Comparison of ENCODE assay signal across 8 mouse cellular contexts in the genomic region with DNA sequence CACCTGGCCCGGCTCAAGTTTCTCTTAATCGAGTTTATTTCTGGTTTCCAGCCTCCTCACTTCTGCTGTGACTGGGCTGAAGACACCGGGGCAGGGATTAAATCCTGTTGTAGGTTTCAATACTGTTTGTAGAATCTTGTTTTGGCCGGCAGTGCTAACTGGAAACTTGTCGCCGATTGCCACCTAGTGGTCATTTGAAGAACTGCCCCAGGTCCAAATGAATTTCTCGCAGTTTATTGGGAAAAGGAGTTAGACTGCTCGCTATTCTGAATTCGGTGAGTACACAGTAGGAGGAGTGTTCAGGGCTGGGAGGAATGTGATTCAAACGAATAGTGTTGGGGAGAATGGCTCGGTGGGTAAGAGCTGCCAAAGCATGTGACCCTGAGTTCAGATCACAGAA. TPM values are rescaled to one million over a fixed set of nuclear protein-coding genes. Genes with fewer than 3 reads are reported as not detected.
DNase-seq lines count a peak whose midpoint lies in the region; ATAC-seq lines count a peak whose summit lies in the region.

No protein-coding gene starts in this region.

- 5% methylated on average over 11 of the region's 11 CpGs for WGBS in hindbrain, embryonic 10.5 days
- 3% methylated on average over 11 of the region's 11 CpGs for whole genome bisulfite sequencing in hindbrain, embryonic 13.5 days
- 3% methylated on average over 11 of the region's 11 CpGs for WGBS in limb, embryonic 12.5 days
- 3% methylated on average over 11 of the region's 11 CpGs for WGBS in midbrain, embryonic 16.5 days

- H3K4me2 ChIP-seq in hindbrain, embryonic 13.5 days, result no peak overlapping the region
- no peak overlapping the region; the same call in 1 of the 2 replicates for H3K4me2 ChIP-seq in limb, embryonic 12.5 days
- H3K4me2 ChIP-seq in midbrain, embryonic 16.5 days (ENCODE audit: low read length), result no peak overlapping the region

- no peaks in the 10 kb centered on the region for H3K36me3 ChIP-seq in hindbrain, embryonic 10.5 days
- no peaks in the 10 kb centered on the region for H3K36me3 ChIP-seq in hindbrain, embryonic 13.5 days
- H3K36me3 ChIP-seq in limb, embryonic 12.5 days, result no peaks in the 10 kb centered on the region
- no peaks in the 10 kb centered on the region for H3K36me3 ChIP-seq in midbrain, embryonic 16.5 days (ENCODE audit: control insufficient read depth, insufficient read depth, low read length)

- peak; percentile 80 for DNase-seq in hindbrain, embryonic 10.5 days (ENCODE audit: low spot score)
- peak; percentile 76 to 86 for DNase-seq in cerebellum, postnatal 4 days (ENCODE audit: low spot score in 2 of 2)
- peak; percentile 65 to 72 for DNase-seq in gastrocnemius, adult 8-10 months (ENCODE audit: low spot score in 2 of 2)
- DNase-seq in kidney, adult 9 months, result peak; percentile 87
- peak; percentile 55 to 79 for DNase-seq in spleen, postnatal 14 days (ENCODE audit: low spot score in 2 of 2)

- H3K9ac ChIP-seq in hindbrain, embryonic 13.5 days, result no peak overlapping the region
- 0 out of 2 replicates have a peak overlapping the region, but pooled peaks have one; percentile 31 for H3K9ac ChIP-seq in limb, embryonic 12.5 days (replicated peaks)
- H3K9ac ChIP-seq in midbrain, embryonic 16.5 days (ENCODE audit: low read depth, low read length), result no peak overlapping the region

- H3K4me1 ChIP-seq in hindbrain, embryonic 10.5 days (replicated peaks), result peaks cover 9% of the 10 kb centered on the region; the same call in 1 of the 2 replicates
- H3K4me1 ChIP-seq in hindbrain, embryonic 13.5 days (replicated peaks), result no peaks in the 10 kb centered on the region
- no peaks in the 10 kb centered on the region for H3K4me1 ChIP-seq in limb, embryonic 12.5 days (replicated peaks)
- no peaks in the 10 kb centered on the region for H3K4me1 ChIP-seq in midbrain, embryonic 16.5 days (ENCODE audit: control insufficient read depth, insufficient read depth, low read length)

- H3K27ac ChIP-seq in hindbrain, embryonic 10.5 days, result no peak overlapping the region
- H3K27ac ChIP-seq in hindbrain, embryonic 13.5 days, result no peak overlapping the region
- H3K27ac ChIP-seq in limb, embryonic 12.5 days, result no peak overlapping the region
- H3K27ac ChIP-seq in midbrain, embryonic 16.5 days (ENCODE audit: low read length), result no peak overlapping the region

- no peak for ATAC-seq in hindbrain, embryonic 13.5 days (ENCODE audit: low FRiP score)
- no peak for ATAC-seq in limb, embryonic 12.5 days (ENCODE audit: insufficient number of reproducible peaks, insufficient read depth, low FRiP score, low TSS enrichment, low read depth)
- ATAC-seq in midbrain, embryonic 16.5 days, result peak; percentile 73; the same call in 1 of the 2 replicates

- no peaks in the 10 kb centered on the region for H3K9me3 ChIP-seq in hindbrain, embryonic 10.5 days
- no peaks in the 10 kb centered on the region for H3K9me3 ChIP-seq in hindbrain, embryonic 13.5 days
- H3K9me3 ChIP-seq in limb, embryonic 12.5 days, result no peaks in the 10 kb centered on the region
- no peaks in the 10 kb centered on the region for H3K9me3 ChIP-seq in midbrain, embryonic 16.5 days (replicated peaks; ENCODE audit: control insufficient read depth, low read length, poor library complexity, severe bottlenecking)

- H3K27me3 ChIP-seq in hindbrain, embryonic 10.5 days (ENCODE audit: insufficient read depth, poor library complexity, severe bottlenecking), result no peaks in the 10 kb centered on the region
- H3K27me3 ChIP-seq in hindbrain, embryonic 13.5 days, result no peaks in the 10 kb centered on the region
- no peaks in the 10 kb centered on the region for H3K27me3 ChIP-seq in limb, embryonic 12.5 days
- no peaks in the 10 kb centered on the region for H3K27me3 ChIP-seq in midbrain, embryonic 16.5 days (ENCODE audit: control insufficient read depth, insufficient read depth, low read depth, low read length)

- no peak overlapping the region for H3K4me3 ChIP-seq in hindbrain, embryonic 10.5 days
- no peak overlapping the region for H3K4me3 ChIP-seq in hindbrain, embryonic 13.5 days
- H3K4me3 ChIP-seq in limb, embryonic 12.5 days (replicated peaks), result no peak overlapping the region
- H3K4me3 ChIP-seq in midbrain, embryonic 16.5 days (ENCODE audit: low read depth, low read length), result no peak overlapping the region

RNA-seq across cellular contexts. Expression of a gene that starts 23.9 kb away (rescaled TPM):
- 25.0 and 30.5 TPM in 2 replicates for polyA plus RNA-seq in hindbrain, embryonic 10.5 days (2016; fragmentation: Nextera tagmentation; extraction: Ambion mirVana)
- polyA plus RNA-seq in hindbrain, embryonic 13.5 days (2015; fragmentation: Nextera tagmentation; extraction: Ambion mirVana), result 12.7 and 13.8 TPM in 2 replicates
- total RNA-seq in gastrocnemius, adult 8-10 months (2022), result 10 to 100 TPM in 2 of 4 experiments, 1 to 10 TPM in 2; 8.6 to 18.9 (median 11.3) TPM
- polyA plus RNA-seq in limb, embryonic 12.5 days (2016; fragmentation: Nextera tagmentation; extraction: Ambion mirVana), result 21.4 and 24.2 TPM in 2 replicates
- polyA plus RNA-seq in midbrain, embryonic 16.5 days (2015; fragmentation: Nextera tagmentation; extraction: Ambion mirVana), result 7.3 and 7.6 TPM in 2 replicates

RNA-seq across cellular contexts. Expression of a gene that starts 35.0 kb away (rescaled TPM):
- polyA plus RNA-seq in hindbrain, embryonic 10.5 days (2016; fragmentation: Nextera tagmentation; extraction: Ambion mirVana), result not detected in 2 replicates
- not detected in 2 replicates for polyA plus RNA-seq in hindbrain, embryonic 13.5 days (2015; fragmentation: Nextera tagmentation; extraction: Ambion mirVana)
- not detected for total RNA-seq in gastrocnemius, adult 8-10 months (2022)
- not detected in 2 replicates for polyA plus RNA-seq in limb, embryonic 12.5 days (2016; fragmentation: Nextera tagmentation; extraction: Ambion mirVana)
- polyA plus RNA-seq in midbrain, embryonic 16.5 days (2015; fragmentation: Nextera tagmentation; extraction: Ambion mirVana), result not detected in 2 replicates

RNA-seq across cellular contexts. Expression of a gene that starts 35.1 kb away (rescaled TPM):
- 20.5 and 21.3 TPM in 2 replicates for polyA plus RNA-seq in hindbrain, embryonic 10.5 days (2016; fragmentation: Nextera tagmentation; extraction: Ambion mirVana)
- polyA plus RNA-seq in hindbrain, embryonic 13.5 days (2015; fragmentation: Nextera tagmentation; extraction: Ambion mirVana), result 22.1 and 22.8 TPM in 2 replicates
- total RNA-seq in gastrocnemius, adult 8-10 months (2022), result 10 to 100 TPM in 2 of 4 experiments, 1 to 10 TPM in 2; 9.4 to 13.6 (median 10.0) TPM
- polyA plus RNA-seq in limb, embryonic 12.5 days (2016; fragmentation: Nextera tagmentation; extraction: Ambion mirVana), result 16.3 and 22.5 TPM in 2 replicates
- polyA plus RNA-seq in midbrain, embryonic 16.5 days (2015; fragmentation: Nextera tagmentation; extraction: Ambion mirVana), result 29.5 and 32.2 TPM in 2 replicates

RNA-seq across cellular contexts. Expression of a gene that starts 37.8 kb away (rescaled TPM):
- polyA plus RNA-seq in hindbrain, embryonic 10.5 days (2016; fragmentation: Nextera tagmentation; extraction: Ambion mirVana), result 1.3 and 2.5 TPM in 2 replicates
- polyA plus RNA-seq in hindbrain, embryonic 13.5 days (2015; fragmentation: Nextera tagmentation; extraction: Ambion mirVana), result 1.6 and 1.8 TPM in 2 replicates
- total RNA-seq in gastrocnemius, adult 8-10 months (2022), result not detected
- polyA plus RNA-seq in limb, embryonic 12.5 days (2016; fragmentation: Nextera tagmentation; extraction: Ambion mirVana), result 1.8 and 2.4 TPM in 2 replicates
- 0.89 and 1.3 TPM in 2 replicates for polyA plus RNA-seq in midbrain, embryonic 16.5 days (2015; fragmentation: Nextera tagmentation; extraction: Ambion mirVana)
